Mouse (Mus musculus): ENCODE measurements around the gene Mprip. TPM values are rescaled to one million over a fixed set of nuclear protein-coding genes. Genes with fewer than 3 reads are reported as not detected.
A peak's percentile ranks its signal among the peaks of the same experiment; 100 is the strongest.

The Mprip gene
- total RNA-seq, 4 experiments from 2014 or later, result 180 to 290 (median 232) TPM

- no peak for DNase-seq
Observed at GRCm38 (mm10) chr11:59769307-59769706, 108.2 kb downstream of the Mprip start.

- peak; percentile 49 for DNase-seq
Observed at GRCm38 (mm10) chr11:59769738-59770137, 108.6 kb downstream of the Mprip start.

- DNase-seq, result no peak
Observed at GRCm38 (mm10) chr11:59770753-59771152, 109.6 kb downstream of the Mprip start.

GRCm38 (mm10) chr11:59772291-59772690, 111.2 kb downstream of the Mprip start:
- DNase-seq, result no peak

GRCm38 (mm10) chr11:59772902-59773301, 111.8 kb downstream of the Mprip start:
- no peak for DNase-seq

GRCm38 (mm10) chr11:59774522-59774921, 113.4 kb downstream of the Mprip start:
- DNase-seq, result no peak

GRCm38 (mm10) chr11:59775435-59776148, 114.5 kb downstream of the Mprip start:
- no peak for DNase-seq

- DNase-seq, result no peak
Observed at GRCm38 (mm10) chr11:59777259-59777658, 116.2 kb downstream of the Mprip start.

GRCm38 (mm10) chr11:59778181-59778873, 117.2 kb downstream of the Mprip start:
- peak; percentile 53 for DNase-seq

GRCm38 (mm10) chr11:59778874-59779223, 117.7 kb downstream of the Mprip start:
- DNase-seq, result no peak

GRCm38 (mm10) chr11:59779406-59779805, 118.3 kb downstream of the Mprip start:
- no peak for DNase-seq

- DNase-seq, result no peak
Observed at GRCm38 (mm10) chr11:59780241-59780640, 119.1 kb downstream of the Mprip start.

GRCm38 (mm10) chr11:59782091-59782590, 121.0 kb downstream of the Mprip start:
- no peak for DNase-seq

GRCm38 (mm10) chr11:59783591-59783990, 122.5 kb downstream of the Mprip start:
- no peak for DNase-seq

GRCm38 (mm10) chr11:59786444-59787198, 125.5 kb downstream of the Mprip start:
- DNase-seq, result no peak

- peak; percentile 43 for DNase-seq
Observed at GRCm38 (mm10) chr11:59787199-59787781, 126.2 kb downstream of the Mprip start, which contains the start of gene Pld6. Gene Pld6, minus strand, starts transcription at chr11:59787645.

- no peak for DNase-seq
Observed at GRCm38 (mm10) chr11:59789311-59789710, 128.2 kb downstream of the Mprip start.

GRCm38 (mm10) chr11:59793390-59793789, 132.3 kb downstream of the Mprip start:
- no peak for DNase-seq

- DNase-seq, result no peak
Observed at GRCm38 (mm10) chr11:59800412-59800811, 139.3 kb downstream of the Mprip start.

GRCm38 (mm10) chr11:59801881-59802280, 140.8 kb downstream of the Mprip start:
- no peak for DNase-seq

- no peak for DNase-seq
Observed at GRCm38 (mm10) chr11:59803516-59803915, 142.4 kb downstream of the Mprip start.

- DNase-seq, result no peak
Observed at GRCm38 (mm10) chr11:59804409-59805110, 143.5 kb downstream of the Mprip start.
